Comparison of ENCODE assay signal across 8 mouse cellular contexts in the genomic region with DNA sequence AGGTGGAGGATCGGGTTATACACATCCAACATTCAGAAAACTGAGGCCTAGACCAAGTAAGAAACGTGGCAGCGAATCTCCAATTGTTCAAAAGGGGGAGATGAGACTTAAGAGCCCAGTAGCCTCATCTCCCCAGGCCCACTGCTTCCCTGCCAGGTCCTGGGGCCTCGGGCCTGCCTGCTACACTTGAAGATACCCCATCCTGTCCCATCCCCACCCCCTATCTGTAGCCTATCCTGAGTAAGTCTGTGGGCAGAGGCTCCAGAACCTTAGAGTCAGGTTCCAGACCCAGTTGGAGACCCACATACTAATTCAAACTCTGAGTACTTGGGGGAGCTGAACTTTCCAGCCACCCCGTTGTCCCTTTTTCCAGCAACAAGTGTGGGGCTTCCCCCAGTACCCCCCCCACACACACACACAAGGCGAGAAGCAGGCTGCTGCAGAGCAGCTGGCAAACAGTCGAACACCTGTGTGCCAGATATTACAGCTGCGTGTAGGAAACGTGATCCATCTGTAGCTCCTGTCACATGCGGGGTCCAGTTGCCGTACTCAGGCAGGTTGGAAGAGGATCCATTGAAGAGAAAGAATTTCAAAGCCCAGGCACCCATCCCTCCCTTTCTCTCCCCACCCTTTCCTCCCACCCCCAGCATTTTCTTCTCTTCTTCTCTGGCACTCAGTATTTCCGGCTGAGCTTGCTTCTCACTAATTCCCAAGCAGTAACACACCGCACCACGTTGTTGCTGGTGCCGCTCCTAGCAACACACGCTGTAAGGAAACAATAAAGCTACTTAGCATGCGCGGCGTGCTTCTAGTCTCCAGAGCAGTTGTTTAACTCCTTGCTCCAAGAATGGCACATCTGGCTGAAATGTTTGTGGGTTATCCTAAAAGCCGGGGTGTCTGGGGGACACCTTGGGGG.
DNase-seq lines count a peak whose midpoint lies in the region; ATAC-seq and TF ChIP-seq lines count a peak whose summit lies in the region.

No protein-coding gene starts in this region.

- peak overlapping the region; percentile 33 for H3K4me3 ChIP-seq in hindbrain, embryonic 16.5 days (ENCODE audit: low read length)
- H3K4me3 ChIP-seq in neural tube, embryonic 12.5 days = no peak overlapping the region
- H3K4me3 ChIP-seq in heart, embryonic 10.5 days = no peak overlapping the region
- H3K4me3 ChIP-seq in cerebellum, adult 2 months (replicated peaks; ENCODE audit: insufficient read depth, low read depth, low read length) = no peak overlapping the region

- DNase-seq in cerebellum, adult 11-12 months = peak; percentile 1
- DNase-seq in cerebellum, postnatal 36 days = no peak
- DNase-seq in embryo, embryonic 10 days (ENCODE audit: low spot score) = peak; percentile 85
- no peak for DNase-seq in heart, embryonic 10.5 days (ENCODE audit: low spot score)
- DNase-seq in cerebellum, adult 2 months = no peak
- DNase-seq in heart, postnatal 4 days = no peak

- H3K9ac ChIP-seq in hindbrain, embryonic 16.5 days (ENCODE audit: low read depth, low read length) = peak overlapping the region; percentile 36
- H3K9ac ChIP-seq in neural tube, embryonic 12.5 days = no peak overlapping the region

- WGBS in hindbrain, embryonic 16.5 days = 16% methylated on average over 20 of the region's 20 CpGs
- WGBS in neural tube, embryonic 12.5 days = 25% methylated on average over 20 of the region's 20 CpGs
- WGBS in heart, embryonic 10.5 days = 63% methylated on average over 20 of the region's 20 CpGs
- 71% methylated on average over 20 of the region's 20 CpGs for WGBS in cerebellum, adult 2 months

- ATAC-seq in hindbrain, embryonic 16.5 days = peak; percentile 84
- peak; percentile 85 for ATAC-seq in neural tube, embryonic 12.5 days (ENCODE audit: low FRiP score, low read depth)

- H3K27me3 ChIP-seq in hindbrain, embryonic 16.5 days (replicated peaks; ENCODE audit: control insufficient read depth, insufficient read depth, low read length) = no peaks in the 10 kb centered on the region
- H3K27me3 ChIP-seq in neural tube, embryonic 12.5 days (replicated peaks) = no peaks in the 10 kb centered on the region
- H3K27me3 ChIP-seq in heart, embryonic 10.5 days (ENCODE audit: insufficient read depth, poor library complexity, severe bottlenecking) = no peaks in the 10 kb centered on the region
- no peaks in the 10 kb centered on the region for H3K27me3 ChIP-seq in cerebellum, adult 2 months (ENCODE audit: control insufficient read depth, insufficient read depth, low read length)

- H3K27ac ChIP-seq in hindbrain, embryonic 16.5 days (ENCODE audit: low read depth, low read length) = peak overlapping the region; percentile 34; the same call in 1 of the 2 replicates
- H3K27ac ChIP-seq in neural tube, embryonic 12.5 days = 0 out of 2 replicates have a peak overlapping the region, but pooled peaks have one; percentile 7
- no peak overlapping the region for H3K27ac ChIP-seq in heart, embryonic 10.5 days
- no peak overlapping the region for H3K27ac ChIP-seq in cerebellum, adult 2 months (ENCODE audit: insufficient read depth, low read length)

- H3K4me2 ChIP-seq in hindbrain, embryonic 16.5 days (ENCODE audit: low read length) = peak overlapping the region; percentile 66
- H3K4me2 ChIP-seq in neural tube, embryonic 12.5 days (replicated peaks) = peak overlapping the region; percentile 54

- no peaks in the 10 kb centered on the region for H3K9me3 ChIP-seq in hindbrain, embryonic 16.5 days (ENCODE audit: control insufficient read depth, low read length)
- H3K9me3 ChIP-seq in neural tube, embryonic 12.5 days = no peaks in the 10 kb centered on the region
- H3K9me3 ChIP-seq in heart, embryonic 10.5 days = no peaks in the 10 kb centered on the region

- no peaks in the 10 kb centered on the region for H3K36me3 ChIP-seq in hindbrain, embryonic 16.5 days (ENCODE audit: control insufficient read depth, insufficient read depth, low read length)
- H3K36me3 ChIP-seq in neural tube, embryonic 12.5 days = no peaks in the 10 kb centered on the region
- H3K36me3 ChIP-seq in heart, embryonic 10.5 days = no peaks in the 10 kb centered on the region

- TF ChIP-seq POLR2A in cerebellum, adult 2 months (IDR thresholded peaks at IDR 0.05; ENCODE audit: borderline replicate concordance, insufficient read depth, low read length) = no peak

- no peak for TF ChIP-seq CTCF in cerebellum, adult 2 months (IDR thresholded peaks at IDR 0.05; ENCODE audit: borderline replicate concordance, insufficient read depth, low read depth, low read length)

- peaks cover 13% of the 10 kb centered on the region for H3K4me1 ChIP-seq in hindbrain, embryonic 16.5 days (ENCODE audit: control insufficient read depth, insufficient read depth, low read depth, low read length)
- peaks cover 15% of the 10 kb centered on the region for H3K4me1 ChIP-seq in neural tube, embryonic 12.5 days
- H3K4me1 ChIP-seq in heart, embryonic 10.5 days = peaks cover 15% of the 10 kb centered on the region
- peaks cover 13% of the 10 kb centered on the region for H3K4me1 ChIP-seq in cerebellum, adult 2 months (ENCODE audit: control insufficient read depth, insufficient read depth, low read length)

Comparison
In these comparisons a context has a peak if more than half of its experiments do, and no peak if none do; other contexts are left out.
1. DNase-seq: peak in cerebellum, adult 11-12 months (single experiment) and embryo, embryonic 10 days (single experiment); none in cerebellum, postnatal 36 days (0 of 2), heart, embryonic 10.5 days (single experiment), cerebellum, adult 2 months (0 of 2) and heart, postnatal 4 days (single experiment).
2. H3K27ac ChIP-seq: peak in hindbrain, embryonic 16.5 days (single experiment) and neural tube, embryonic 12.5 days (single experiment); none in heart, embryonic 10.5 days (single experiment) and cerebellum, adult 2 months (single experiment).